Mouse (Mus musculus) erythroid progenitor cell, adult 5-6 weeks (primary cell): Measurements from ENCODE around the gene Adam1a. TPM values are rescaled to one million over a fixed set of nuclear protein-coding genes. Genes with fewer than 3 reads are reported as not detected.
A peak's percentile ranks its signal among the peaks of the same experiment; 100 is the strongest.
"Not testable (repeated sequence)": the region's sequence is repeated elsewhere in the genome, so short reads cannot be mapped to it uniquely, and the experiment has no call there.

Experiments used
- ATAC-seq: replicated peaks from 2 replicates; pipeline ENCODE4 v1.8.0; 2016; ENCODE audit warnings: moderate number of reproducible peaks, mild to moderate bottlenecking, moderate TSS enrichment, inconsistent platforms; ENCODE audit not compliant: poor library complexity, low FRiP score, severe bottlenecking
- total RNA-seq, 2 experiments: library from RNA; stranded (forward) in 1 of 2; stranded (reverse) in 1 of 2; fragments of 150-400 nt in 1 of 2; fragments of 186-747, 209-891 nt in 1 of 2; gene quantifications; 2 replicates each; pipeline versions ENCODE4 v1.2.3 to v1.2.4; 2015 to 2017; ENCODE audit warnings: low replicate concordance in 2 of 2

Gene Adam1a
- total RNA-seq, 2 experiments from 2014 or later = 2.2 to 2.9 TPM

DNA sequence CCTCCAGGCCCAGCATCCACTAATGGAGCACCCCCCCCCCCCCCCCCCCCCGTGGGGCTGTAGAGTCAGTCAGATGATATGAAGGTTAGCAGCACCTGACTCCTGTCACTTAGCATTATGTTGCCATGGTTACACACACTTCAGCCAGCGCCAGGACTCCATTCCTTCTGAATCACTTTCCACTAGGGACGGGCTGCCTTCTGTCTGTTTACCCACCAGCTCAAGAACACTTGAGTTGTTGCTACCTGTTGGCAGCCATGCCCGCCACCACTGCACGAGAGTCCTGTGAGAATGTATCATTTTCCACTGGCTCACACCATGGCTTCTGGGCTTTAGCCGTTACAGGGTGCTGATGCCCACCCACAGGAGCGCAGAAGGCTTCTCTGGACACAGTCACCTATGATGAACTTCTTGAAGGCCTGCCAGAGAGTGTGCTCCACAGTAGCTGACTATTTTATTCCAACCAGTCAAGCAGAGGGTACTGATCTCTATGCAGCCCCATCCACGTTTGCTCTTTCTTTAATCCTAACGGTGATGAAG is 24.7 kb upstream of the Adam1a start:
- ATAC-seq = no peak

DNA sequence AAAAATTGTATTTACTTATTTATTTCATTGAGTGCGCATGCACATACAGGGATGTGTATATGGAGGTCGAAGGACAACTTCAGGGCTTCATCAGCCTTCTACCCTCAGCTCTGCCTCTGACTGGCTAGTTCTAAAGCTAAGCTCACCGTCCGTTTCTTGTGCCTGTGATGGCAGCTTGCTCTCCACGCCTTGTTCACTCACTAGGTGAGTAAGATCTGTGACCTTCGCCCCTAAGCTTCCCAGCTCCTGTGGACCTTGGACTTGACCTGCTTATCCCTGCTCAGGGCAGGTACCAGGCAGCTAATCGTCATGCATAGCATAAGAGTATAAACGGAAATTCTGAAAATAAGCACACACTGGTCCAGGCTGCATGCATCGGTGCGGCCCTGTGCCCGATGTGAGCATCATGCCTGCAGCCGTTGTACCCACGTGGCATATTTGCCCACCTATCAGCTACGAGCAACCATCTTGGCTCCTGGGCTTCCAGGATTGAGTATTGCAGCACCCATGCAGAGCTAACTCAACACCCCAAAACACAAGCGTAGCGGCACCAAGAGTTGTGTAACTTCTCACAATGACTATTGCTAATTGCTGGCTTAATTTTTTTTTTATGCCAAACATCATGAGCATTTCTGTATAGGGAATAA is 20.9 kb upstream of the Adam1a start:
- no peak for ATAC-seq

DNA sequence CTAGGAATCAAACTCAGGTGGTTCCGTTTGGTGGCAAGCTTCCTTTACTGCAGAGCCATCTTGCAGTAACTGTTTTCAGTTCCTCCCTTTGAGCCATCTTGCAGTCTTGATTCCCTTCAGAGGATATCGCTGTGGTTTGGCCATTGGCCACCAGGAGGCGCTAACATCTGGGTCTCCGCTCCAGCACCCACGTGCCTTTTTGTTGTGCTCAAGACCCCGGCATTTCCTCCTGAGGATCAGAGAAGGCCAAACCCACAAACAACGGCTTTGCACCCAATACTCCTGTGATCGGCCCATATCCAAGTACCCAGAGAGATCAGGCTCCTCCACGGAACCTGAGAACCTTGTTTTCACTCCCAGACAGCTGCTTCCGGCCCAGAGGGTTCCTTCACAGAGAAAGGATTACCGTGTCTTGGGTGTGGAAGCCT is 19.2 kb upstream of the Adam1a start:
- ATAC-seq = peak; percentile 67; the same call in 1 of the 2 replicates

DNA sequence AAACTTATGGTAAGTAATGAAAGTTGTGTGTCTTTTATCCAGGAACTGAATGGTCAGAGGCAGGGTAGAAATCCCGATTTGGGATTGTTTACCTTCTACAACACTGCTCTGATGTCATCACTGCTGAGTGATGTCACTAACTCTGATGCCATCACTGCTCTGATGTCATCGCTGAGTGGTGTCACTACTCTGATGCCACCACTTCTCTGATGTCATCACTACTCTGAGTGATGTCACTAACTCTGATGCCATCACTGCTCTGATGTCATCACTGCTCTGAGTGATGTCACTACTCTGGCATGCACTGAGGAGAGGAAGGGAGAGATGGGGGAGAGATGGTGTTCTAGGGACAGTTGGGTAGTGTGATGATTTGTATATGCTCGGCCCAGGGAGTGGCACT is 17.2 kb upstream of the Adam1a start:
- no peak for ATAC-seq

DNA sequence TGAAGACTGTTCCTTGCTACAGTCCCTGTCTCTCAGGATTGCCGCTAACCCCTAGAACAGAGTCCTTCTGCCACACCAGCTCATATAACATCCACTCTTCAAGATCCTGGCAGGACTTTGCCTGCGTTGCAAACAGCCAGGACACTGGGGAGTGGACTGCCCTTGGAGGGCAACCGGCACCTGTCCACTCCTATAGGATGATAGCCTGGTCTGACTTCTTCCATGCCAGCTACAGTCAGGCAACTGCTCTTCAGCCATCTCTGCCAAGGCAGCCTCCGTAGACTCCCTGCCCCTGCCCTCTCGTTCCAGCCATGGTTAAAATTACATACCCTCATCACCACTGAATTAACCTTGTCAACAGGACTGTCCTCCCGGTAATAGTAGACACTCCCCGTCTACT is 3.9 kb upstream of the Adam1a start:
- ATAC-seq = no peak

DNA sequence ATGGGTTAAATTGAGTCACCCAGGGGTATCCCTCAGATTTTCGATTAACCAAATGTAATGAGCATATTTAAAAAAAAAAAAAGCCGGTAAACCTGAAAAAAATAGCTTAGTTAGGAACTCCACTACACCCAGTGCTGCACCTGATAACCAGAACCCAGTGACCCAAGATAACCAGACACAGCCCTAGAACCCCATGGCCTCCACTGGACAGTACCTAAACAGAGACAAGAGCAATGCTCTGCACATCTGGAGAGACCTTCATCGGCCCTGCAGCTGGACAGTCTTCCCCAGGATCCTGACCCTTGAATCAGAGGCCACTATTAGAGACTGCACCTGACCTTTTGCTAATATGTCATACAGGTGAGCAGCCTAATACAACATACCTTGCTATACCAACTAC is 1.8 kb upstream of the Adam1a start:
- 0 out of 2 replicates have a peak, but pooled peaks have one; percentile 26 for ATAC-seq

DNA sequence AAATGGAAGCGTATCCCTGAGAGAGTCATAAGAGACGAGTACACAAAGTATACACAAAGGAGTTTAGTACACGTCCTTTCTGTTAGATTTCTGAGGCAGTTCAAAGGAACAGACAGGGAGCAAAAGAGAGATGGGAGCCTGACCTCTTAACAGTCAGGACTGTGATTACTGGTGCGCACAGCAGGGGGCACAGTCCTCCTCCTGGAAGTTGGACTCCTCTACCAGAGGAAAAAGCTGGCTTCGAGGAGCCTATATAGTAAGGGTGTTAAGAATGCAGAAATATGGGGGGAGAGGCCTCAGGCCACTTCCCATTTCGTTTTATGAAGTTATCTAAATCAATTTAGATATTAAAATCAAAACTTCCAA is 1.2 kb upstream of the Adam1a start:
- peak; percentile 66 for ATAC-seq

DNA sequence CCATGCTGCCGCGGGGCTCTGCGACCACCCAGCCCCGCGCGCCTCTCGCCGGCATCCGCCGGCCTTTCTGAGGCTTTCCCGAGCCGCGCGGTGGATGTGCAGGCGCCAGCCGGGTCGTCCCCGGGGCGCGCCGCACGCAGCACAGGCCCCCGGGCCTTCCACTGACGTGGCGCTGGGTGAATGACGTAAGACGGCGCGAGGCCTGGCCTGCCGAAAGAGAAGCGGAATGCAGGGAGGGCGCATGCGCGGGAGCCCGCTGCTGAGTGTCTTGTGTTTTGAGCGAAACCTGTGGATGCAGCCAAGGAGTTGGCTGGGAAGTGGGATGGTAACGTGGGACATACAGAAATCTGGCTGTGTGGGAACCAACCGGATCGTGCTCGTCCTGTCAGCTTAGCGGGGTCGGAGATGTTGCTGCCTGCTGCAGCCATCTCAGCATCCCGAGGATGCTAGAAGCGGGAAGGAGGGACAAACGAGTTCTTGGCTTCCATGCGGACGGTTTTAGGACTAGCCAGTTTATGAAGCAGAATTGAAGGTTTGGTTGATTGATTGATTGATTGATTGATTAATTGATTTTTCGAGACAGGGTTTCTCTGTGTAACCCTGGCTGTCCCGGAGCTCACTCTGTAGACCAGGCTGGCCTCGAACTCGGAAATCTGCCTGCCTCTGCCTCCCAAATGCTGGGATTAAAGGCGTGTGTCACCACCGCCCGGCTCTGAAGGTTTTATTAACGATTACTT is 679 bp upstream of the Adam1a start, which contains the start of gene Mapkapk5:
TSS of gene Mapkapk5 (minus strand) at position 113 of the 737 bp plus-strand sequence.
- ATAC-seq = peak; percentile 89

DNA sequence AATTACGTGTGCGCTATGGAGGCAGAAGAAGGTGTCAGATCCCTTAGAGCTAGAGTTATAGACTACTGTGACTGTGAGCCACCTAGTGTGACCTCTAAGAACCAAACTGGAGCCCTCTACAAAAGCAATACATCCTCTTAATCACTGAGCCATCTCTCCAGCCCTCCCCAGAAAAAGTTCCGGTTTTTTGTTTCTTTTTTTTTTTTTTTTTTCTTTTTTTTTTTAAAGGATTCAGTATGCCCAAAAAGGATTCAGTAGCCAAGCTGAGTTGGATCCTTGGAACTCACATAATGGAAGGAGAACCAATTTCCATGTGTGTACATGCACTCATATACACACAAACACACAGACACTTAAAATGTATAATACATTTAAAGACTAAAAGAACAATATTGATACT is 1.9 kb downstream of the Adam1a start:
- no peak for ATAC-seq

DNA sequence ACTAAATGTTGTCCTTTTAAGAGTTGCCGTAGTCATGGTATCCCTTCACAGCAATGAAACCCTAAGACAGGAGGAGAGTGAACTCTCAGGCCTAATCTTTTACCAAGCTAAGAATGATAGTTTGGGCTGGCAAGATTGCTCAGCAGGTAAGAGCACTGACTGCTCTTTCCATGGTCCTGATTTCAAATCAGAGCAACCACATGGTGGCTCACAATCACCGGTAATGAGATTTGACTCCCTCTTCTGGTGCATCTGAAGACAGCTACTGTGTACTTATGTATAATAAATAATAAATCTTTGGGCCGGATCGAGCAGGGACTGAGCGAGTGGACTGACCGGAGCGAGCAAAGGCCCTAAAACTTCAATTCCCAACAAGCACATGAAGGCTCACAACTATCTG is 4.0 kb downstream of the Adam1a start:
- ATAC-seq = no peak

DNA sequence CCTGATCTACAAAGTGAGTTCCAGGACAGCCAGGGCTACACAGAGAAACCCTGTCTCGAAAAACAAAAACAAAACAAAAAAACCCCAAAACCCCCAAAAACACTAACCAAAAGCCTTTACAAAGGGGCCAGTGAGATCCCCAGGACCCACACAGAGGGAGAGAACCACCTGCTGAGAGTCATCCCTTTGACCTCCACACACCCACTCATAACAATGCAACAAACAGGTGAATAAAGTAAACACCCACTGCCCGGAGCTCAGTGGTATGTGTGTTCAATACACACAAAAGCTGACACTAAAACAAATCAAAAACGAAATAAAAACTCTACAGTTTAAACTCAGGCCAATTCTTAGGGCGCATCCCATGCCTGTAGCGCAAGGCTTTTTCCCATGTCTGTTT is 5.2 kb downstream of the Adam1a start:
- no peak for ATAC-seq

DNA sequence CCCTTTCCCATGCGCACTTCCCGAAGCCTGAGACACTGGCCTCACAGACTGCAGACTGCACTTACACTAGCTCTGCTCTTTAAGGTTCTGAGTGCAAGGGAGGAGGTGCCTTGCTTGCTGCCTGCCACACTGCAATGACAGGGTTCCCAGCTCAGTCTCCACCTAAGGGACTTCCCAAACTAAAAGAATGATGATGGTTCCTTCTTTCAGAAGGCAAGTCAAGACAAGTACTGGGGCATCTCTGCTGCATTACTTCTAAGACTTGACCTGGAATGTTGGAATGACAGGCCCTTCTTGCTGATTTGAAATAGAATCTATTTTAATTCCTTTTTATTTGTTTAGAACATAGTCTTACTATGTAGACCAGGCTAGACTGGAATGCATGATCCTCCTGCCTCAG is 7.7 kb downstream of the Adam1a start:
- ATAC-seq = no peak

DNA sequence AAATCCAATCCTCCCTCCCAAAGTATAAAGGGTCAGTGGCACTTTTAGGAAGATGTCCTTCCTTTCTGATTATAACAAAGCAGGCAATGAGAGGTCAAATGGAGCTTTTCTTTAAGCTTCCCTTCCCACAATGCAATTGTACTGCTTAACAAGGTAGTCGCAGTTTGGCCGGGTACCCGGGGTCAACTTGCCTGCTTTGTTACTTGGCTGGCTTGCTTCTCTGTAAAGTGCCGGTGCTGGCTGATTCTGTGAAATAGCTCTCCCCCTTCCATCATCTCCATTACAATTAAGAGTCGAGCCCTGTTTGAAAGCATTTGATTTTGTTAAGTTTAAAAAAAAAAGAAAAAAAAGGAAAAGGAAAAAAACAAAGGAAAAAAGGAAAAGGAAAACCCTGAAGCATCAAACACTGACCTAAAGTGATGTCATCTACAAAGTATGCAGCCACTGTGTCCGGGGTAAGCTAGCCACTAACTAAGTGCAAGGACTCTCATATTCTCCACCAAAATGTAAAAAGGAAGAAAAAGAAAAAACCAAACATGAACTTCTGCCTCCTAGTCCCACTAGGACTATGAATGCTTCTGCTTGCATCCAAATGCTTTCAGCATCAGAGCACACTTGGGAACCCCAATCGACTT is 8.2 kb downstream of the Adam1a start:
- no peak for ATAC-seq

DNA sequence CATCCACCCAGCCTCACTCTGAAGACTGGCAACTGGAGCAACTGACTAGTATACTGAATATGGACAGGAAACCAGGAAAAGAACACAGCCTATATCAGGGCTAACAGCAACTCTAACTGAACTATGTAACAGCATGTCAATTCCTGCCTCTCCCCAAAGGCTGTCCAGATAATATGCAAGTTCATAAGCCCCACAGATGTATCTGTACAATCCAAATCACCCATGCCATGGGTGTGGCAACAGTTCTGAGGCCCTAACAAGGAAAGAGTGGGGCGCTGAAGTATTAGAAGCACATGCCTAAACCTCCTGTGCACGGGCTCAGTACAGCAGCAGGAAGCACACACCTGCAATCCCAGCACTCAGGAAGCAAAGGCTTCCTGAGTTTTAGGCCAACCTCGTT is 10.2 kb downstream of the Adam1a start:
- ATAC-seq = no peak

DNA sequence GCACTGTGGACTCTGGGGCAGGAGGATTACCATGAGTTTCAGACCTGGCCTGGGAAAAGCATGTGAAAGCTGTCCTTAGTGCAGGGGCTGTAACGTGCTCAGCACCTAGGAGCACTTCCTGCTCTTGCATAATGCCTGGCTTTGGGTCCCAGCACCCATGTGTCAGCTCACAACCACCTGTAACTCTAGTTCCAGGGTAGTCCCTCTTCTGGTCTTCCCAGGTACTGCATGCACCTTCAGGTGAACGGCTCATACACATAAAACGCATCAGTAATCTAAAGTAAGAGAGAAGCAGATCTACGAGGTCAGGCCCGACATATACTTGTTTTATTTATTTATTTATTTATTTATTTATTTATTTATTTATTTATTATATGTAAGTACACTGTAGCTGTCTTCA is 10.8 kb downstream of the Adam1a start:
- peak; percentile 48; the same call in 1 of the 2 replicates for ATAC-seq

DNA sequence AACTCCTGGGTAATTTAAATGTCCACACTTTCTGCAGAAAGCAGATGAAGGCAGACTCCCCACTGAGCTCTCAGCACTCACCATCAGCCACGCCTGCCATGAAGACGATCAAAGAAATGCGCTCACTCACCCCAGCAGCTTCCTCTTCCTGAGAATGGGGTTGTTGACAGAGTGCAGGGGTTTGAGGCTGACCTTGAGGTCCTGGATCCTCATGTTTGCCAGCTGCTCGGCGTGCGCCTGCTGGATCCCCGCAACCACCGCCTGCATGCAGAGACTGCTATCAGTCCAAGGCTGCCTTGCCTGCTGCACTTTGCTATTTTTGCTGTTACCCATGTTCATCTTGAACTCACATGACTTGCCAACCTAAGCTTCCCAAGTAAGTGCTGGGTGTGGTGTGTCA is 18.3 kb downstream of the Adam1a start:
- no peak for ATAC-seq

DNA sequence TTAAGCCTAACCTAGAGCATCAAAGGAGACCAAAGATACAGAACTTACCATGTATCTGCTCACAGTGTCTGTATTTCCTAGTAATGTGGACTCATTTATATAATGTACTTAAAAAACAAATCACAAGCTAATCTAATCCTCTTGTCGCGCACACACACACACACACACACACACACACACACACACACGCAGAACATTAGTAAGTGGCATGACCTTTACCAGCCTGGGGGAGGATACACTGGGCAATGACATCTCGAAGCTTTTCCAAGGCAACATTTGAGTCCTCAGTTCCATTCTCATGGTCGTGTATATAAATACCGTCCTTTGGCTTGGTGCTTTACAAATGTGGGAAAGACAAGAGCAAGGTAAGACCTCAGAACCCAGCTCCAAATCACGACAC is 18.8 kb downstream of the Adam1a start:
- no peak for ATAC-seq

DNA sequence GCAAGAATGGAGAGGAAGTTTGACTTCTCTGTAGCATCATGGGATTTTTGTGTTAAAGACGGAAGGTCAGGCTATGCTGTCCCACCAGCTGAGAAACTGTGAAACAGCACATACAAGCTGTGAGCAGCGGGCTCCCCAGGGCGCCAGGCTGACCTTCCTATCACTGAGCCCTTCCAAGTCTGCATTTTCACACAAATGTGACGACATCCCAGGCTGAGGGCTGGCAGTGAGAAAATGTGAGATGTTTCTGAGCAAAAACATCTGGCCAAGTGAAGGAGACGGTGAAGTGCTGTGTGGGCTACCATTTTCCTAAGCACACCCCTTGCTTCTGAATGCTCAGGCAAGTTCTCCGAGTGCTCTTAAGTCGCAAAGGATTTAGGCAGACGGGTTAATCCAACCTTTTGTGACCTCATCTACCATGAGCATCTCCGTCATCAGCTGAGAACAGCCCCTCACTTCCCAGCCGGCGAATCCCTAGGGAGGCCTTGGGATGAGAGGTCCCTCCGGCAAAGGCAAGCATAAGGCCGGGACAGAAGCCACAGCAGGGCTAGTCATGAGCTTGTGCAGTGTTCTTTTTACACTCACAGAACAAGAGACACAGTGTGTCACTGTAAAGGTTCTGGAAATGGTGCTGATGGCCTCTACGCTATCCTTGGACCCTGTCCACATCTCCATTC is 19.4 kb downstream of the Adam1a start:
- ATAC-seq = no peak

DNA sequence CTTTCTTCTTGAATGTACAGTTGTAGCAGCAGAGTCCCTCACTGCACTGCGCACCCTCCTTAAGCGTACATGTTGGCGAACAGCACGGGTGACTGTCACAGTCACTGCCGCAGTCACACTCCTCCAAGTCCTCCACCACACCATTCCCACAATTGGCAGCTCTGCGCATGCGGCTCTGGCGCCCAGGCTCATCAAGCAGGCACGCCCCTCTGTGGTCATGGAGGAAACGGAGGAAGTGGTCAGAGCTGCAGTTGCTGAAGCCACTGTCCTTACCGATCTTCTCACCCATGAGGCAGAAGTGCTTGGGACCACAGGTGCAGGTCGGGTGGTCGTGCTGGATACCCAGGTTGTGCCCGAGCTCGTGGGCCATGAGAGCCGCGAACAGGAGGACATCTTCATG is 25.5 kb downstream of the Adam1a start:
- ATAC-seq = not testable (repeated sequence)

DNA sequence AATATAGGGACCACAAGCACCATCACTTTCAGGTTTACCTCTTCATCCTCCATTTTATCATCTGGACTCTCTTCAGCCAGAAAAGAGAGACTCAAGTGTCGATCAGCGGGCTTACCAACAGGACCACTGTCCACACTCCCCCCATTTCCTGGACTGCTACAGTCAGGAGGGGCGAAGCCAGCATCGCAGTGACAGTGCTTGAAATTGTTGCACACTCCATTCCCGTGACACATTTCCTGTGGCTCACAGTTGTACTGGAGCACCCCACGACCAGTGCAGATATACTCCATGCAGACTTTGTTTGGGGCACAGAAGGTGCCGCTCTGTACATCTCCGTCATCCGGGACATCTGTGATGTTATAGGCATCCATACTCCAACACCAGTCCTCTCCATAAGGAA is 26.3 kb downstream of the Adam1a start:
- ATAC-seq = no peak
